Mouse (Mus musculus) right cerebral cortex, postnatal 10 days (tissue): ENCODE measurements around the gene Cab39l.
"Not testable (repeated sequence)": the region's sequence is repeated elsewhere in the genome, so short reads cannot be mapped to it uniquely, and the experiment has no call there.

Experiments used
- DNase-seq, 2 experiments: peaks; one replicate each; pipeline ENCODE4 v3.0.0; 2021; ENCODE audit warnings: low spot score in 2 of 2

Gene Cab39l

GRCm38 (mm10) chr14:59566756-59567155 lies 126.0 kb downstream of the Cab39l start:
- DNase-seq = no peak

DNA sequence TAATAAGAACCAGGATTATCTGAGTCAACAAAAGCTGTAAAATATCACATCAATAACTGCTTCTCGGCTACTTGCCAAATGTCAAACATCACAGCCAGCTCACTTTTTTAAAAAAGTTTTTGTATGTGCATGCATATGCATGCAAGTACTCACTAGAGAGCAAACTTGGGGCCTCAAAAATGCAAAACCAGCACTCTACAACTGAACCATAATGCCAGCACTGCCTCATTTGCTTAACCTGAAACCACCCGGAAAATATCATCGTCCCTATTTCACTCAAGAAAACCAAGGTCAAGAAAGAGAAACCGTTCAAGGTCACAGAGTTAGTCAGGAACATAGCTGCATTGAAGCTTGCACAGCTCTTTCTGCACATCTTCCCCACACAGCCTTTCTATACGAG lies 135.6 kb downstream of the Cab39l start:
- peak in 1 of 2 experiments; percentile 5 for DNase-seq

GRCm38 (mm10) chr14:59590614-59591013 lies 149.8 kb downstream of the Cab39l start:
- DNase-seq = no peak

GRCm38 (mm10) chr14:59591901-59592300 lies 151.1 kb downstream of the Cab39l start:
- DNase-seq = no peak

GRCm38 (mm10) chr14:59592593-59592992 lies 151.8 kb downstream of the Cab39l start:
- no peak for DNase-seq

DNA sequence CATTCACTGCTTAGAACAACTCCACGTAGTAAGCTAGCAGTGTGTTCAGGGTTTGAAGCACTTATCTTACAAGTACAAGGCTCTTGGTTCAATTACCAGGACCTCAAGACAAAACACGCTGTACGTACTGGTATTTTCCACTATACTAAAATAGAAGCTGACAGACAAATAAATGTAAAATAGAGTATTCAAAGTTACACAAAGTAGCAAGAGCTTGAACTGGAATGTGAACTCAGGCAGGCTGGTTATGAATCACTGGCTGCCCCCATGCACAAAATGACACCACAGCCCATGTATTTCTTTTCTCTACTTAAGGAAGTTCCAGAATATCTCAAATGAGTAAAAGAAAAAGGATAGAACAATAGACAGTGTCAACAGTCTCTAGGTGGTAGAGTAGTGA lies 154.2 kb downstream of the Cab39l start:
- DNase-seq = no peak

DNA sequence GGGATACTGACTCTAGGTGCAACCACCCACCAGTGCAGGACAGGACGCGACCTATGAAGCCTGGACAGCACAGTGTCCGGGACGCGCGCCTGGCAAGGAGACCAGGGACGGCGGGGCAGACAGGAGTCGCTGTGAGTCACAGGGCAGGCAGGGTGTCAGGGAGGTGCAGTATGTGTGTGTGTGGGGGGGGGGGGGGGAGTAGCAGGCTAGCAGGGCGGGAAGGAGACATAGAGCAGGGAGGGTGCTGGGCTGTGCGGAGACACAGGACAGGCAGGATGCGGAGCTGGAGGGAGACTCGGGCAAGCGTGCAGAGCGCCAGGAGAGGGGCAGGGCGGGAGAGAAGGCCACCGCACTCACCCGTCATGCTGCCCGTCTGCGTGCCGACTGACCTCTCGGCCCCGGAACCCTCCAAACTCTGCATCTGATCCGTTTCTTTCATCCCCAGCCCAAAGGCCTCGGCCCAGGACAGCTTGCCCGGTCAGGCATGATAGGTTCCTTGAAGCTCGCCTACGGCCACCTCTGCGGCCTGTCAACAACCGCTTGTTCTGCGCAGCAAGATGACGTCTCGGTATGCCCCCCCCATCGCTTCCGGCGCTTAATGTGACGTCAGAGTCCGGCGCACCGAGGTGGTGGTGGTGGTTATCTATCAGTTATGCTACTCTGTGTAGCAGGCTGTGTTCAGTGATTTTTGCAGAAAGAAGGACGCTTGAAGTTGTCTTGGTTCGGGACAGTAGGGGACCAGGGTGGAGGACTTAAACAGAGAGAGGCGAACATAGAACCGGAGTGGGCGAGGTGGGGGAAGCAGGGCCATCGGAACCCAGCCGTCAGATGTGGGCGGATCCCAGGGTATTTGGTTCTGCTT lies 156.9 kb downstream of the Cab39l start, which contains the start of gene Cdadc1:
TSS of gene Cdadc1 (minus strand) at position 562 of the 862 bp plus-strand sequence.
- peak; percentile 96 to 97 for DNase-seq

- no peak for DNase-seq
Observed at GRCm38 (mm10) chr14:59598260-59598627, 157.5 kb downstream of the Cab39l start.

DNA sequence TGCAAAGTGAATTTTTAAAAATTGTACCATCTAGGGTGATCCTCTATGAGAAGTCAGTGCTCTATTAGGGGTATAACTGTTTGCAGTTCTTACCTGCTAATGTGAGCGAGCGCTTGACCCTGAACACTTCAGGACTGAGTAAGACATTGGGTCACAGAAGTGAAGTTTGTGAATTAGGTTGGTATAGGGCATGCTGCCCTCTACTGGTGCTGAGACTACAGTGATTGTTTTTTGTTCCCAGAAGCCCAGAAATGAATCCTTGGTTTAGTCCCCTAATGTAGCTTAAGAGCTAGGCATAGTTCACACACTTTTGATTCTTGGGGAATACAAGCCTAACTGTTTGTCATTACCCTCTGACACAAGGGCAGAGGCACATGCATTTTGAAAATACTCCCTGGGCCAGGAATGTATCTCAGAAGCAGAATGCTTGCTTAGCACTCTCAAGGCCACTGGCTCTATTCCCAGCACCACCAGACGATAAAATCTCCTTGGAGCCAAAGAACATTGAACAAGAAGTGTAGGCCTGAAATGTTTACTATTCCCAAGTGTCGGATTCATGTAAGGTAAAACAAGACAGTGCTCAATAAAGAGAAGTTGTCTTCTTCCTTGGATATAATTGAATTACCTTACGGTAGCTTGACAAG lies 163.4 kb downstream of the Cab39l start:
- peak in 1 of 2 experiments; percentile 27 for DNase-seq

- peak in 1 of 2 experiments; percentile 73 for DNase-seq
Observed at GRCm38 (mm10) chr14:59605671-59606353, 165.0 kb downstream of the Cab39l start.

- no peak for DNase-seq
Observed at GRCm38 (mm10) chr14:59607021-59607420, 166.2 kb downstream of the Cab39l start.

GRCm38 (mm10) chr14:59612920-59613625 lies 172.3 kb downstream of the Cab39l start:
- DNase-seq = peak; percentile 70 to 83

- not testable (repeated sequence) for DNase-seq
Observed at GRCm38 (mm10) chr14:59614149-59614548, 173.4 kb downstream of the Cab39l start.

GRCm38 (mm10) chr14:59616802-59617201 lies 176.0 kb downstream of the Cab39l start:
- DNase-seq = no peak

- DNase-seq = no peak
Observed at GRCm38 (mm10) chr14:59624326-59624885, 183.6 kb downstream of the Cab39l start.

GRCm38 (mm10) chr14:59625158-59625805 lies 184.5 kb downstream of the Cab39l start, which contains the start of gene Shisa2:
Gene Shisa2, plus strand, starts transcription at chr14:59625308.
- DNase-seq = peak; percentile 67 to 82

DNA sequence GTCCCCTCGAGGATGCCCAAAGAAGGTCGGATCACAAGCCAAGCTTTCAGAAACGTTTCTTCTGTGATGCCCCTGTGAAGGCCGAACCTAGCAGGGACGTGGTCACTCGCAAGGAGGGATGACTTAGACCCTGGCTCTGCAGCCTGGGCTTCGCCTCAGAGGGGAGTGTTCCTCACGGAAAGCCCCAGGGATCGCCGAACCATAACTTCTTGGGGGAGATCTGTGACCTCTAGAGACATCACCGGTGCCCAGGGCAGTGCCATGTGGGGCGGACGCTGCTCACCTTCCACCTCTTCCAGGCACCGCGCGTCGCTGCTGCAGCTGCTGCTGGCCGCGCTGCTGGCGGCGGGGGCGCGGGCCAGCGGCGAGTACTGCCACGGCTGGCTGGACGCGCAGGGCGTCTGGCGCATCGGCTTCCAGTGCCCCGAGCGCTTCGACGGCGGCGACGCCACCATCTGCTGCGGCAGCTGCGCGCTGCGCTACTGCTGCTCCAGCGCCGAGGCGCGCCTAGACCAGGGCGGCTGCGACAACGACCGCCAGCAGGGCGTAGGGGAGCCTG lies 185.1 kb downstream of the Cab39l start:
- DNase-seq = peak; percentile 48 to 49

GRCm38 (mm10) chr14:59626711-59627110 lies 185.9 kb downstream of the Cab39l start:
- peak in 1 of 2 experiments; percentile 40 for DNase-seq

GRCm38 (mm10) chr14:59627142-59627680 lies 186.4 kb downstream of the Cab39l start:
- DNase-seq = peak in 1 of 2 experiments; percentile 29

DNA sequence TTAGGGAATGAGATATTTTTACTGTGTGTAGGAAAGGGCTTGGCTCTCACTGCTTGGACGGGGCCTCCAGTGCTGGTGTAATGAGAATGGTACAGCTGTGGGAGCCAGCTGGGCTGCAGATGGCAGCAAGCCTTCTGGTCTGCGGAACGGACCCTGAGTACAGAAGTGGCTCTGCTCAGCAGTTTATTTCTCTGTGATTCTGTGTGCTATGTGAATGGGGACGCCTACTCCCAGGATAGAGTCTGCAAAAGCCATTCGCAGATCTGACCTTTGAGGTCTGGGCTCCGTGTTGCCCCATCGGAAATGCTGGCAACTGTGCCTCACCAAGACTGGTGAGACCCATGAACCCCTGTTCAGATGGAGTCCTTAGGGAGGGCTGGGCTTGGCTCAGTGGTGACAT lies 187.1 kb downstream of the Cab39l start:
- peak; percentile 74 to 79 for DNase-seq
